Mouse (Mus musculus) gonadal fat pad, adult 2 months (tissue): Measurements from ENCODE around the gene Hoxd10. TPM values are rescaled to one million over a fixed set of nuclear protein-coding genes. Genes with fewer than 3 reads are reported as not detected.

Experiments used
- polyA plus RNA-seq: library from polyadenylated mRNA; depleted of rRNA; stranded (reverse); fragments of >200 nt; gene quantifications from 2 replicates; pipeline ENCODE4 v1.2.3, GENCODE M21; 2012; rRNA removed

The Hoxd10 gene
- polyA plus RNA-seq, 1 experiment: 2.2 TPM

Other genes with a start within 250 kb of the Hoxd10 start
- gene Lnpk, start 112.5 kb upstream of the Hoxd10 start, polyA plus RNA-seq: 8.1 and 10.7 TPM in 2 replicates
- gene Evx2, start 32.4 kb upstream of the Hoxd10 start, polyA plus RNA-seq: not detected in 2 replicates
- gene Hoxd13, start 23.6 kb upstream of the Hoxd10 start, polyA plus RNA-seq: 0.34 and 0.46 TPM in 2 replicates
- gene Hoxd12, start 16.9 kb upstream of the Hoxd10 start, polyA plus RNA-seq: 0.09 and 0.13 TPM in 2 replicates
- 0.44 and 0.76 TPM in 2 replicates for gene Hoxd11, start 12.4 kb upstream of the Hoxd10 start, polyA plus RNA-seq
- 17.1 and 28.9 TPM in 2 replicates for gene Hoxd9, start 5.8 kb downstream of the Hoxd10 start, polyA plus RNA-seq
- 43.0 and 80.7 TPM in 2 replicates for gene Hoxd8, start 12.7 kb downstream of the Hoxd10 start, polyA plus RNA-seq
- gene Hoxd3, start 20.0 kb downstream of the Hoxd10 start, polyA plus RNA-seq: 23.7 and 30.0 TPM in 2 replicates
- gene Hoxd4, start 20.0 kb downstream of the Hoxd10 start, polyA plus RNA-seq: 91.6 and 149 TPM in 2 replicates
- gene Gm28230, start 34.8 kb downstream of the Hoxd10 start, polyA plus RNA-seq: 16.4 and 21.3 TPM in 2 replicates
- gene Hoxd1, start 71.1 kb downstream of the Hoxd10 start, polyA plus RNA-seq: 0.36 and 0.80 TPM in 2 replicates
- gene Mtx2, start 133.9 kb downstream of the Hoxd10 start, polyA plus RNA-seq: 50.5 and 64.2 TPM in 2 replicates